Mouse (Mus musculus) kidney, adult 11 months (tissue): ENCODE results near the gene Dgke.
"Not testable (repeated sequence)": the region's sequence is repeated elsewhere in the genome, so short reads cannot be mapped to it uniquely, and the experiment has no call there.

Experiments
- DNase-seq: peaks from one replicate; pipeline ENCODE4 v3.0.0; 2022

Gene Dgke

DNA sequence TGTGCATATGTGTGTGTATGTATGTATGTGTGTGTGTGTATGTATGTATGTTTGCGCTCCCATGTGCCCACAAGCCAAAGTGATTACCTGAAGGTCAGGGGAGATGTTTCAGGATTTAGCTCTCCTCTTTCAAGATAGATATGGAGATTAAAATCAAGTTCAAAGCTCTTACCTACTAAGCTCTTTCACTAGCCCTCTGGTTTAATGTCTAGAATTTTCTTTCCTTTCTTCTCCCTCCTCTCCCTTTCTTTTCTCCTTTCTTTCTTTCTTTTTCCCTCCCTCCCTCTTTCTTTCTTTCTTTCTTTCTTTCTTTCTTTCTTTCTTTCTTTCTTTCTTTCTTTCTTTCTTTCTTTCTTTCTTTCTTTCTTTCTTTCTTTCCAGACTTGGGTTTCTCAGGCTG is at the start of gene Dgke:
TSS of gene Dgke (minus strand) at position 101 of the 400 bp plus-strand sequence.
- no peak for DNase-seq

DNA sequence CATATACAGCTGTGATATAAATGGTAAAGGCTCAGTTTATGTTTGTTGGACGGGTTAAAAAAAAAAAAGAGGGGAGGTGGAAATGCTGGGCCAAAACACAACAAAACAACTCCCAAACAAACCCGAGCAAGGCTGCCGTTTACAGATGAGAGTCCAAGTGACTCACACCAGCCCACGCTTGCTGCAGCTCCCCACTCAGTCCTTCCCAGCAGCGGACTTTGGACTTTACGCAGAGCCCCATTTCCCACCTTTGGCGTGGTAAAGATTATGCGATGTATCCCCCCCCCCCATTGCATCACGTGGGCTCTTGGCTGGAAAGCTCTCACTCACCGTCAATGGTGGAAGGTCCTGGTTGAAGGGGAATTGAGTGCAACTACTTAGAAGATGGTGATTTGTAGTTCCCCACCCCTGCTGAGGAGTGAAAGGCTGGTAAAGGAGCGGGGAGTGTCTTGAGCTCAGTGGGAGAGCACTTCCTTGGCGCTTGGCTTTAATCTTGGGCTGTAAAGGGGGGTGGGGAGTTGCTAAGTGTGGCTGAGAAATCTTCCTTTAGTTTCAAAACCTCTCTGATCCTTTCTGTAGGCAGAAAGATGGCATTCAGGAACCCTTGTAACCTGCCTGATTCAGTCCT is 40.6 kb upstream of the Dgke start:
- DNase-seq: no peak

DNA sequence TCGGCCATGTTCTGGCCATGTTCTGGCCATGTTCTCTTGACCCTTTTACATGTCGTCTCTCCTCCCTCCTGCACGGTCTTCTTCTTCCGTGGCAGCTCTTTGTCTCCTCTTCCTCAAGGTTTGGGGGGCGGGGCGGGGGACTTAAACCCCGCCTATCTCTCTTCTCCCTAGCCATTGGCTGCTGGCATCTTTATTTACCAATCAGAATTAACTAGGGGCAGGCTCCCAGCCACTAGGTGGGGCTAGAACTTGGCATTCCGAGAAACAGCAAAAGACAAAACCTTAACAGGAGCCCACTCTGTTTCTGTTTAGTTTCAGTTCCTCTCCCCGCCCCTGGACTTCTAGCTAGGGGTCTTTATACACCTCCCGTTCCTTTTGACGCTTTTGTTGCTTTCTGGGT is 39.2 kb upstream of the Dgke start:
- DNase-seq: no peak

- DNase-seq: no peak
Observed at GRCm38 (mm10) chr11:89105211-89105610, 38.6 kb upstream of the Dgke start.

DNA sequence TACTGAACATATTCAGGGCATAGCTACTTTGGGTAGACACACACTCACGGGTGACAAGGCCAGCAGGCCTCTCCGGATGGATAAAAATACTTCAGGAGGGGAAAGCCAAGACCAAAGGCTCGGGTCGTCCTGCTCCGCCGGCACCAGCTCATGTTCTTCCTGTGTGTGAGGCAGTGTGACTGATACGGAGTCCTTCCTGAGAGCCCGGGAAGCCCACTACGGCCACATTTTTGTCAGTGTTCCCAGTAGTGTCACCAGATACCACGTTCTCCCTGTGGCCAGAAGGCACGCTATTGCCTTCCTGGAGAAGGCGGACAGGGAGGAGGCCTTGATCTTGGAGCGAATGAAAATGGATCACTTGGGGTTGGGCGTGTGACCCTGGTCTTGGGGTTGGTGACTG is 36.5 kb upstream of the Dgke start:
- DNase-seq: peak; percentile 33

DNA sequence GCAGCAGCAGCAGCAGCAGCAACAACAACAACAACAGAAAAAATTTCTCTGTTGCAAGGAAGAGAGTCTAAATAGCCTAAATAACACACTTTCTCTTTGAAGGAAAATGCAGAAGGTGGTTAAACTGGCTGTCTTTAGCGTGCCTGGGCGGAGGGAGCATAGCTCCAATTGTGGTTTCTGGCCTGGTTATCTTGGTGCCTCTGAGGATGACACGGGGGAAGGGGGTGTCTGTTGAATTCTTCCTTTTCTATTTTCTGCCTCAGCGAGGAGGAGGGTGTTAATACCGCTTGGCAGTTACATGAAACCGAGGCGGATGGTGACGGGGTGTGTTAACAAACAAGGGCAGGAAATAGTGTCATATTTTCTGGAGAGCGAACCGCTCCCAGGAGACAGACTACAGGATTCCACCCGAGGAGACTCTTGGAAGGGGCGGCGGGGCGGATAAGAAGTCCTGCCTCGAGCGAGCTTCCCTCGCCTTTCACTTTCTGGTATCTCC is 34.2 kb upstream of the Dgke start:
- peak; percentile 59 for DNase-seq

- peak; percentile 82 for DNase-seq
Observed at GRCm38 (mm10) chr11:89100403-89100802, 33.8 kb upstream of the Dgke start.

- no peak for DNase-seq
Observed at GRCm38 (mm10) chr11:89098930-89099329, 32.3 kb upstream of the Dgke start.

DNA sequence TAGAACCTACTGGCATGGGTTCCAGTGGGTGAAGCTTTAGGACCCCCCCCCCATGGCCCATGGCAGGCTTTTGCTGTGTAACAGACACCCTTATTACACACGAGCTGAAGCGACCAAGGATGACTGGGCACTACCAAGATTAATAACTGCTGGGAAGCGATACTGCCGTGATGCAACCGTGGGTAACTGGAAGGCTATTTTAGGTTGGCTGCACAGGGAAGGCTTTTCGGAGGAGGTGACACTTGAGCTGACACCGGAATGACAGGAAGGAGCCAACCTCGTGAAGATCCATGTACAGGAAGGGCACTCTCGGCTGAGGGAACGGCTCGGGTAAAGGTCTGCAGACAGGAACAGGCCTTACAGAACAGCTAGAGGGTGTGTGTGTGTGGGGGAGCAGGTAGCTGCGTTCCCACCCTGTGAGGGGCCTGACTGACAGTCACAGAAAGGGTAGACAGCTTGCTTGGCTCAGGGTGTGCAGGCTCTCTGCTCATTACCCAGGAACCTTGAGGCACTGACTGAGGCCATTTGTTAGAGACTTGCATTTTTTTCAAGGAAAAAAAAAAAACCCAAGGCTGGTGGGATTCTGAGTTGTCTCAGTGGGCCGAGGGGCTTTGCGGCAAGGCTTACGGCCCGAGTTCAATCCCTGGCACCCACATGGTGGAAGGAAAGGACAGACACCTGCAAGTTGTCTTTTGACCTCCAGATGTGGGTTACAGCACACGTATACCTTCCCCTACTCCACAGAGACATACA is 31.6 kb upstream of the Dgke start:
- DNase-seq: no peak

GRCm38 (mm10) chr11:89097292-89097691 is 30.6 kb upstream of the Dgke start:
- not testable (repeated sequence) for DNase-seq

GRCm38 (mm10) chr11:89095306-89095705 is 28.7 kb upstream of the Dgke start:
- no peak for DNase-seq

DNA sequence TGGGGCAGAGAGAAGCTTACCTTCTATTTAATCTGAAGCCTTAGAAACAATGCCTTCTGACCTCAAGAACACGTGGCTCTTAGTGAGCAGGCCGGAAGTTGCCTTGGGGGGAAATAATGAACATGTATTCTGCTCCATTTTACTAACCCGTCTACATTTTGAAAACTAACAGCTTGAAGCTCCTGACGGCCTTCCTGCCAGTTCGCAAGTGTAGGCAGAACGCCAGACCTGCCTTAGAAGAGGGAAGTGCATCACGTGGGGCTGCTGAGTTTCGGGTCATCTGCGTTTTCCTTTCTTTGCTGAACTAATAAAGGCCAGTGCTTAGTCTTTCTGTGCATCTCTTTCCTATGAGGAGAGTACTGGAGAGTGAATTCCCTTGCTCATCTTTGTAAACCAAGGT is 26.1 kb upstream of the Dgke start:
- peak; percentile 17 for DNase-seq

GRCm38 (mm10) chr11:89090359-89090758 is 23.7 kb upstream of the Dgke start:
- not testable (repeated sequence) for DNase-seq

- DNase-seq: no peak
Observed at GRCm38 (mm10) chr11:89088754-89089153, 22.1 kb upstream of the Dgke start.

GRCm38 (mm10) chr11:89086208-89086809 is 19.7 kb upstream of the Dgke start:
- no peak for DNase-seq

DNA sequence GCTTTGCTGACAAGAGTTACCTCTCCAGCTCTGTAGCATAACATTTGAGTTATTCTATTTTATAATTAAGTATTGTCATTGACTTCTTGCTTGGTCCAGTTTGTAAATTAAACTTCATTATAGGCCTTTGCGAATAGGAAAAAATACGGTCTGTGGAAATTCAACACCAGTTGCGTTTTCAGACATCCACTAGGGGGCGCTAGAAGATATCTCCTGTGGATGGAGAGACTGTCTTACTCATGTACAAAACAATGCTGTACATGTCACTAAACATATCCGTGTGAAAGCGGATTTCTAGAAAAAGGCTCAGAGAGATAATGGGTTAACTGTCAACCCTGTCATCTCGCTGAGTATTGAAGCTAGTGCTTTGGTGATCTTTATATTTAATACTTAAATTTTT is 18.0 kb upstream of the Dgke start:
- DNase-seq: no peak

GRCm38 (mm10) chr11:89082691-89083090 is 16.0 kb upstream of the Dgke start:
- DNase-seq: not testable (repeated sequence)

DNA sequence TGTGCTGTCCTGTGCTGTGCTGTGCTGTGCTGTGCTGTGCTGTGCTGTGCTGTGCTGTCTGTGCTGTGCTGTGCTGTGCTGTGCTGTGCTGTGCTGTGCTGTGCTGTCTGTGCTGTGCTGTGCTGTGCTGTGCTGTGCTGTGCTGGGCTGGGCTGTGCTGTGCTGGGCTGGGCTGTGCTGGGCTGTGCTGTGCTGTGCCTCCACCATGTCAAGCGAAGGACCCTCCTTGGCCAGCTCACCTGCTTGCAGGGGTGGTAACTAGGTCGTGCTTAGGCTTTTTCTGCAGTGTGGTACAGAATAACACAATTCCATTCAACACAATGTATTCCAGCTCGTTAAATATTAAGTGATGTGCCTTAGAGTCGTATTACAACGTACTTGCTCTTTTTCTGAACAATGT is 15.3 kb upstream of the Dgke start:
- not testable (repeated sequence) for DNase-seq

DNA sequence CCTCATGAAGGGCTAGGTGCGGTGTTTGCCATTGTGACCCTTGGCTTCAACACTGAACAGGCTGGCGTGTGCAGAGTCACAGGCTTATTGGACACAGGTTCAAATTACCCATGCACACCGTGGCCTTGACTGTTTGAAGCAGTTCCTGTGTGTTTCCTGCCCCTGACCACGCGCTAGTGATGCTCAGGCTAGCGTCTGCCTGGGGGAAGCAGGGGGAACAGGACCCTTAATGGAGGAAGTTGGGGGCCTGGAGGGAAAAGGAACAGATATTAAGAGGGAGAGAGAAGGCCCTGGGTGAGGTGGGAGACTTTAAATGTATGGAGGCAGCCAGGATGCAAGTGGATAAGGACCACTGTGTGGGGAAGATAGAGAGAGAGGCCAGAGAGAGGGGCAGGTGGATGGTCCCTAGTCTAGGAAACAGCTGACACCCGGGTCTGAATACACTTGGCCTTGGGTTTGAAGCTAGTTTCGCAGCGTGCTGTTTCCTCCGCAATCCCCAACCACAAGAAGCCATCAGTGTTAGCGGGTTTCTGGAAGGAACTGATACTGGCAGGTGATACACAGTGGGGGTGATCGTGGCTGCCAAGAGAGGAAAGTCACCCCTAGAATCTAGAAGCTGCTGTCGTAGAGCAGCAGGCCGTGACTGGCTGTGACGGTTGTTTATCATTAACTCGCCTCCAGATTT is 12.5 kb upstream of the Dgke start:
- no peak for DNase-seq

- no peak for DNase-seq
Observed at GRCm38 (mm10) chr11:89078305-89078704, 11.7 kb upstream of the Dgke start.

DNA sequence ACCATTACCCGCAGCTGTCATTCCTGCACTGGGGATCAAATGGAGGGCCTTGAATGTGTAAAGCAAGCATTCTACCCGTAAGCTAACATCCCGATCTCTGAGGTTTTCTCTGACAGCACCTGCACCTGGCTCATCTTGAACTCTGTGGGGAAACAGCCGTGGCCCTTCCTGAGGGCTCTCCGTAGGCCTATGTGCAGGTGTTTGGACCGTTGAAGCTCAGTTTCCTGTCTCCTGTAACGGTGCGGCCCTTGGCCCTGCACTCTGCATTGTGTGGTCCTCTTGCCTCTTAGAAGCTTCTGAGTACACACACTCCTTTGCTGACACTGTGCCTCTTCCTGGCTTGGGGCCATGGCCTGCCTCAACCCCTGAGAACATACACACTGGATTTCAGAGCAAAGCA is 11.0 kb upstream of the Dgke start:
- no peak for DNase-seq

DNA sequence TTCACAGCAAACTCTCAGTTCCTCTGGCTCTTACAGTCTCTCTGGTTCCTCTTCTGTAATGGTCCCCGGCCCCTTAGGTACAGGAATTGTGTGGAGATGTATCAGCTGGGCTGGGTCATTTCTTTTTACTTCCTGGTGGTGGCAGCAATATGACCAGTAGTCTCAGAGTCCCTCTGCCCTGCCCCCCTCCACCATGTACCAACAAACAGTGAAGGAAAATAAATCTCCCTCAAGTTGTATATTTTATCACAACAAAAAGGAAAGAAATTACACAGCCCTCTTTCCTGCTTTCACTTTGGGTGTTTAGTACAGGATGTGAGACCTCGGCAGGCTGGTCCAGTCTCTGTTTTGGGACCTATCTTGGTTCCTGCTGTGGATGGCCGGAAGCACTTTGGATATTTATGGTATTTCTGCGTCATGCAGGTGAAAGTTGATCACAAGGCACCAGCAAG is 9.7 kb upstream of the Dgke start:
- DNase-seq: peak; percentile 27

DNA sequence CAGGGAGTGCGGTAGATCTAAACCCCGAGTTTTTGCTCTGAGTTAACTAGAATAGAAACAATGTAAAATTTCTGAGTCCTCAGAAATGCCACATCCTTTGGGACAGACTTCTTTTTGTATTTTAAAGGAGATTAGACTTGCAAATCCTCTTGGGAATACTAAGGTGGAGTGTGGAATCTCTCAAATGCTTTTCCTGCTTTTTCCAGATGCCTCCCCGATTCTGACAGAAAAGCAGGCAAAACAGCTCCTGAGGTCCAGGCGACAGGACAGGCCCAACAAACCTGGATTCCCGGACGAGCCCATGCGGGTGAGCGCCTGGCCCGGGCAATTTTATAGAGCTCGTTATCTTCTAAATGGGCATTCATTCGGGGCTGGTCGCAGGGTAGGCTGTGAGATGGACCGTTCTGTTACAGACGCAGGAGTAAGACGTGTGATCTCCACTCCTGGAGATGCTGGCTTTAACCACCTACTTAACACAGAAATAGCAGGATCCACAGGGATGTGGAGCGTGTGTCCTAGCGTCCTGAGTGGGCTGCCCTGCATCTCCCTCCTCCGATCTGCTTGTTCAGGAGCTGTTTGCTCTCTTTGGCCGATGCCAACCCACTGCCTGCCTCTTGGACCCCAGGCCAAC is 8.2 kb upstream of the Dgke start:
- no peak for DNase-seq
